Mouse (Mus musculus): Measurements from ENCODE around the gene Fbrsl1.

The Fbrsl1 gene

DNA sequence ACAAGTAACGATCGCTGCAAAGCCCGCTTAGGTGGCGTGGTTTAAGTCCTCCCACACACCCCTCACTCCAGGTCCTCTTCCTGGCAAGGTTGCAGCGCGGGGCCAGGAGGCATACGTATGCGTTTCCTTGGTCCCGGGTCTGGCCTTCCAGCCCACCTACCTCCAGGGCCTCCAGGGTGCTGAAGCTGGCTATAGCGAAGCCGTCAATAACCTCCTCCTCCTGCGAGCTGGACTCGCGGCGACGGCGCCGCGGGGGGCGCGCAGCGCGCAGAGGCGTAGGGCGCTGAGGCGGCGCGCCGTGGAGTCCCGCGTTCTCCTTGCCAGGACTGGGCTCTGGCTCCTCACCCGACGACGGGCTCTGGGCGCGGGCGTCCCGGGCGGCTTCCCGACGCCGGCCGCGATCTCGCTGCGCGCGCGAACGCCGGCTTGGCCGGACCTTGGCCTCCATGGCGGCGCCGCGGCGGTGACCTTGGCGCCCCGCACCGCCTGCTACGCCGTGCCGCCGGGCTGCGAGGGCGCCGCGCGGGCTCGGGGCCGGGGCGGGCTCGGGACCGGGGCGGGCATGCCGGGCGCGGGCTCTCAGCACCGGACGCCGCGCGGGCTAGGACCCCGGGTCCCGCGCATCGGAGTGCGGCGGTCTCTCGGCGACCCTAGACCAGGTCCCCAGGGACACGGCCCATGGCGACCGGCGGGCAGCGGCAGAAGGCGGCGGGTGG lies 425 bp downstream of the Fbrsl1 start:
- peak; percentile 53 to 64 for DNase-seq

DNA sequence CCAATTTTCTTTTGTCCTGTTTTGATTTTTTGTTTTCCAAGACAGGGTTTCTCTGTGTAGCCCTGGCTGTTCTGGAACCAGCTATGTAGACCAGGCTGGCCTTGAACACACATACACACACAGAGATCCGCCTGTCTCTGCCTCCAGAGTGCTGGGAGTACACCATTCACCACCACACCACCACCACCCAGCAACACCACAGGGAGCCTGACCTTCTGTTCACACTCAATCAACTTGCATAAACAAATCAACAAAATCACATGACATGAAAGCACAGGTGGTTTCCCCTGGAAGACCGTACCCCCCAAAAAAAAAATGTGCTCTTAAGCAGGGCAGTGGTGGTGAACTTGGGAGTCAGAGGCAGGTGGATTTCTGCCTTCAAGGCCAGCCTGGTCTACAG lies 3.8 kb downstream of the Fbrsl1 start:
- peak in 1 of 2 experiments; percentile 14 for DNase-seq

DNA sequence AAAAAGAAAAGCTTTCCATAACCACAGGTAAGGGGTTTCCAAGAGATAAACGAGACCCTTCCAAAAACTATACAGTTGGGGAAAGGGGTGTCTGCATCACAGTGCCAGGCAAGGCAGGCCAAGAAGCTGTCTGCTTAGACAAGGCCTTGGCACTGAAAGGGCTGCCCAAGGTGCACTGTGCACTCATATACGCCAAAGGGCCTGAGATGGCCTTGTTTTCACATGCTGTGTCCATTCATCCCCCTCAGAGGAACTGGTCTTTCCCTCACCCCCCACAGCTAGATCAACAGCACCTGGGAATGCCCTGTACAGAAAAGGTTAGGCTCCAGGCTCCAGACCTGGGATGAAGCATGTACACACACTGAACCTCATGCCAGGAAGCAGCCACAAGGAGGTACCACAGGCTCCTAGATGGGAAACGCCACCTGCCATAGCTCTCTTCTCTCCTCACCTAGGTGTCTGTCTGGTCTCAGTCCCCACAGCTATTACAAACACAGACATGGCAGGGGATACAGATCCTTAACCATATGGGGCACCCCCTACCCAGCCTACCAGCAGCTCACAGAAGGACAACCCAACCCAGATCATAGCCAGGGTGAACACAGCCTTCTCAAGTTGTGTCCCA lies 5.2 kb downstream of the Fbrsl1 start:
- DNase-seq: peak; percentile 39 to 46

DNA sequence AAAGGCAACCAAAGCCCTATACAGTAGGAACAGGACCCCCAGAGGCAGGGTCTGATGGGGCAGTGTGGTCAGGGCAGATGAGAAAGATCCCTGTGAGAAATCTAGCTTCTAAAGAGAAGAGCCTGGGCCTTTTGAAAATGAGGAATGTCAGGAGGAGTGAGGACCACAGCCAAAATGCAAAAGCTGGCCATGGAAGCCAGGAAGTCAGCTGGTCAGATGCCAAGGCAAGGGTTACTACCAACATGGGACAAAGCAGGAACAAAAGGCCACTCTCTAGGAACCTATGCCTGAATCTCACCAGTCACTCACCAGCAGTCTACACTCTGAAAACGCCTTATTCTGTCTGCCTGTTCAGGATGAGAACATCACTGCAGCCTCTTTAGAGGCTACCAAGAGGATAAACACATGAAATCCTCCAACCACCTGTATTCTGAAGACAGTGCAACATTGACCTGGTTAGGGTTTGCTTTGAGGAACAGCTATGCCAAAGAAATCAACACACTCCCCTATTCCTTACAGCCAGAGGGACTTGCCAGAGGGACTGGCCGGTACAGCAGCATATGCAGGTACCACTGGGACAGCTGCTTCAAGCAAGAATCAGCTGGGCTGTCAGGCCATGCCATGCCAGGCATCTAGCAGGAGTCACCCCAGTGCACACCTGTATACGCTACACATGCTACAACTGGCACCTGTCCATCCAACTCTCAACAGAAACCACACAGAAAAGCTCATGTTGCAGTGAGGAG lies 8.6 kb downstream of the Fbrsl1 start:
- DNase-seq: peak; percentile 72 to 83

DNA sequence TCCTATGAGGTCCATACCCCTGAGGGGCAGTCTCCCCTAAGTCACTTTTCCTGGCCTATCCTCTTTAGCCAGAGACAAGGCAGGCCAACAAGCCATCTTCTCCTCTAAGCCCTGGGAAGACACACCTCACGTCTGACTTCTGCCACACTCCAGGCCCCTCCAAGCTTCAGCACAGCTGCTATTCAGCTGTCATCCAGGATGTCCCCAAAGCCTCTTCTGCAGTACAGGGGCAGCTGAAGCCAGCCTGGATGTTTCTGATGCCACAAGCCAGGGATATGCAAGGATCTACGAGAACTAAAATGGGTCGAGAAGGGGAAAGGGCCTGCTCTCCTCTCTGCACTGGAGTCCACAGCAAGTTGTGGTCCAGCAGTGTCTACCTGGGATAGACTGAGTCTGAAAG lies 9.7 kb downstream of the Fbrsl1 start:
- peak in 1 of 2 experiments; percentile 4 for DNase-seq

DNA sequence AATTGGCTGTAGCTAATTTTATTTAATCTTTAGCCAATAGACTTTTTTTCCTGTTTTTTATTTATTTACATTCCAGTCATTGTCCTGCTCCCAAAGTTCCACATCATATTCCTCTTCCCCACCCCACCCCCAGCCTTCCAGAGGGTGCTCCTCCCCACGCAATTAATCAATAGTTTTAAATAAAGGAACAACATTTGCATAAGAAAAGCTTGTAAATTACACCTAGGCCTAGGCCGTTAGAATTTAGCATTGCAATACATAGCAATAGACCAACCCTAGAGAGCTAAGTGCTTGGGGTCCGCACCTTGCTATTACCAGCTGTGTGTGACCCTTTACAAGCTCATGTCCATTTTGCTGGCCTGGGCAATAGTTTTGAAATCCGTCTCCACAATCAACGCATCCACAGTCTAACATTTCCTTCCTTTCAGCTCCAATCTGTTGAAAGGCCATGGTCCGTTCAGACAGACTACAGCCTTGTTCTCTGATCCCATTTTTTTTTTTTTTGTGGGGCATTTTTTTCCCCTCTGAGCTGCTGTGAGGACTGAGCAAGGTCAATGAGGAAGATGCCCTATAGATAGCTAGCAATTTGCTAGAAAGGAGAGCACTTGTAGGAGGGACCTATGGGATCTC lies 10.6 kb downstream of the Fbrsl1 start:
- peak in 1 of 2 experiments; percentile 1 for DNase-seq

DNA sequence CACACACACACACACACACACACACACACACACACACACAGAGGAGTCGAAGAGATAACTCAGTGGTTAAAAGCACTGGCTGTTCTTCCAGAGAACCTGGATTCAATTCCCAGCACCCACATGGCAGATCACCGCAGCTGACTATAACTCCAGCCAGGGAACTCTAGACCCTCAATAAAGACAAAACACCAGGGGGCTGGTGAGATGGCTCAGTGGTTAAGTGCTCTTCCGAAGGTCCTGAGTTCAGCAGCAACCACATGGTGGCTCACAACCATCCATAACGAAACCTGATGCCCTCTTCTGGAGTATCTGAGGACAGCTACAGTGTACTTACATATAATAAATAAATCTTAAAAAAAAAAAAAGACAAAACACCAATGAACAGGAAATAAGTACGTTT lies 12.1 kb downstream of the Fbrsl1 start:
- DNase-seq: peak in 1 of 2 experiments; percentile 1

DNA sequence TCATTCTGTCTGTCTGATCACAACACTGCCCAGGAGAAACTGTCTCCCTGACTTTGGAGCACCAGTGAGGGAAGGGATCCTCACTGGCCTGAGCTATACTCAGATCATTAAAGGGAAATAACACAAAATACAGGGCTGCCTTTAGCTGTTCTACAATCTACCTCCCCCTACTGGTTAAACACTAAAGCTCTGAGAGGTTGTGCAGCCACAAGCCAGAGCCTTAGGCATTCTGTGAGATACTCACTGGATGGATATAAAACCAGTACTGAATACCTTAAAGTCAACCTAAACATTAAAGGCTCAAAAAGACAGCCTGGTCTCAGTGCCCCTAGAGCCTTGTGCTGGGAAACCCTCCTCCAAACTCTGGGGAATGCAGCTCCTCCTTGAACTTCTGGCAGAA lies 13.5 kb downstream of the Fbrsl1 start:
- peak in 1 of 2 experiments; percentile 18 for DNase-seq

DNA sequence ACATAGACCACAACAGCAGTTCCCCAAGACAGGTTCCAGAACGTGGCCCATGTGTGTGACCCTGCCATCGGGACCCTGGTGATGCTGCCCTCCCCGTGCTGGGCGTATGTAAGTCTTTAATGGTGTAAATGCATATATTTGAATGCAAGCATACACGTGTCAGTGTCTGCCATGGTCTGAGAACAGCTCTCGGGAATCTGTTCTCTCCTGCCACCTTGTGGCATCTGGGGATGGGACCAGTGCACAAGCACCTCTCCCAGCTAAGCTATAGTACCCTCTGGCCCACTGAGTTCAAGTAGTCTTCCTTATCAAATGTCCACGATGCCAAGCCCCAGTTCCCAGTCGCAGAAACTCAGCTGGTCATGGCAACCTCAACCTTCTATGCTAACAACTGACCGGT lies 19.3 kb downstream of the Fbrsl1 start:
- DNase-seq: peak; percentile 83 to 90

DNA sequence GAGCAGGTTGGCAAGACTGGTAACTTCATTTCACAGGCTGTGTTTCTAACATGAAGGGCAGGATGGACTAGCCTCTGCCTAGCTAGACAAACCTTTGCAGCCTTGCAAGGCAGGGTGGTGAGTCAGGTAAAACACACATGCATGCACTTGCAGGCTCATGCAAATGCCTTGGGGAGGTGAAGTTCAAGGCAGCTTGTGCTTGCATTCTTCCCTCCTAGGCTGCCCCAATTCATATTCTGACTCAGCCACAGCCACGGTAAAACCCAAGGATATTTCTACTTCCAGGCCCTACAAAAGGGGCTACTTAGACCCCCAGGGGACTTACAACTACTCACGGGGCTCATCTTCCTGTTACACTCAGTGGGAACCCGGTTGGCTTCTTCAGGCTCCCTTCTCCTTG lies 20.0 kb downstream of the Fbrsl1 start:
- DNase-seq: no peak

DNA sequence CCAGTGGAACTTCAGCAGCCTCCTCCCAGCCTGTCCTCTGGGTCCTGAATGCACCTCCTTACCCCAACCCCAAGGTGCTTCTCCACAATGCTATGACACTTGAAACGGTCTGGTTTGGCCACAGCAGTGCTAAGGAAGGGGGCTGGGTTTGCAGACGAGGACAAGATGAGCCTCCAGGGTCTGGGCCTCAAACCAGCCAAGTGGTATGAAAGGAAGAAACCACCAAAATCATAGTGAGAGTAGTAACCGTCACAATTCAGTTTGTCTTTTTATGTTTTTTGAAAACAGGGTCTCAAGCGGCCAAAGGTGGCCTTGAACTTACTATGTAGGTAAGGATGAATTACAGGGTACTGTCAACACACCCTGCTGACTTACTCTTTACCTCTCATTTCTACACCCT lies 23.1 kb downstream of the Fbrsl1 start:
- DNase-seq: no peak

DNA sequence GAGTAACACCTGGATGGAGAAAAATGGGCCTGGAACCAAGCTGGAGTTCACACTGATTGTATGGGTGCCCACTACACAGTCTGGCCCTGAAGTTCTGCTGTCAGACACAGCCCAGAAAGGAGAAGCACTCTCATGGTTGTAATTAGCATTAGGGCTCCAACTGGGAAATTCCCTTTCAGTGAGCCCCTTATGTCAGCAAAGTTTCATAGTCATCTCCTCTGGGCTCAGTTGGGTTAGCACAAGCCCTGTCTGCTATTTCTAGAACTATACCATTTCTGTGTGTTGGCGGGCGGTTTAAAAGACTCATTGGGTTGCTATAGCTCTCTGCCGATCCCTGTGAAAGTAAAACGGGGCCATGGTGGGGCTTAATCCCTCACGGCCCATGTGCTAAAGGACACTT lies 24.1 kb downstream of the Fbrsl1 start:
- DNase-seq: no peak

DNA sequence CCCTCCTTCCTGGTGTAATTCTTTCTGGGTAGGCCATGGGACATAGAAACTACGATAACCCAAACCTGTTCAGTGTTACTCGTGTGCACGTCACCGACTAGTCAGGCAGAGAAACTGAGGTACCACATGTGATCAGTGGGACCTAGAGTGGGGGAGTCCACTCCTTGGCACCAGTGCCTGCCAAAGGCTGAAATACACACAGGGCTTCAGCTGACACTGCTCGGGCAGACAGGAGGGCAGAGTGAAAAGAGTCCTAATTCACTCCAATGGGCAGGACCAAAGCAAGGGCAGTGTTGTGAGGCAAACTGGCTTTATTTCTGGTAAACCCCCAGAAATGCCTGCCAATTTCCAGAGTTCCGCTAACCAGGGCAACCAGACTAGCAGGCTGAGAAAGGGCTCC lies 26.9 kb downstream of the Fbrsl1 start:
- DNase-seq: no peak

DNA sequence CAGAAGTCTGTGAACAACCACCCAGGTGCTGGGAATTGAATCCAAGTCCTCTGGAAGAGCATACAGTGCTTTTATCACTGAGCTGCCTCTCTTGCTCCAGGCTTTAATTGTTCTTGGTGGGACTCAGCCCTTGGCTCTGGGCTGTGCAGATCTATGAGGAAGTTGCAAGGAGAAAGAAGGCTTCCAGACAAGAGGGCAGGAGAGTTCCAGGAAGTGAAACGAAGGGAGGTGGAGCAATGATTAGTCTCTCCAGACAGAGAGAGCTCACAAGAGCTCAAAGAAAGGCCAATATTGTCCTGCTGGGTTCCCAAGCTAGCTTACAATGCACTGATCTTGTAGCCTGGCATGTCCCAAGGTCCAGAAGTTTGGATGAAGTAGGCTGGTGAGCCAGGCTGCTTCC lies 27.4 kb downstream of the Fbrsl1 start:
- DNase-seq: no peak

DNA sequence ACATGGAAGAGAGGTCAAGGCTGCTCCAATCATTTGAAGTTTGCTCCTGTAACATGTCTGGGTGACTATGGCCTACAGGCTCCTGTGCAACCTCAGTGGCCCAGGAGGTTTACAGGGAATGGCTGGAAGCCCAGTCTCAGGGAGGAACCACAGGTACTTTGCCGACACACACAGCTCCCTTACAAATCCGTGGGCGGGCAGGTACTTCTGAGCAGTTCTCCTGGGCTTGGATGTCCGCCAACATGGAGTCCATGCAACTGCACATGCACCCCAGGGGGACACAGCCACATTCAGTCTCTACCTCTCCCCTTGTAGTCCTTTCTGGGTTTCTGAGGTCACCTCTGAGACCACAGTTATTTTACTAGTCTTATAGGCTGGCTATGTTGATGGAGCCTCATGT lies 28.1 kb downstream of the Fbrsl1 start:
- peak in 1 of 2 experiments; percentile 58 for DNase-seq

DNA sequence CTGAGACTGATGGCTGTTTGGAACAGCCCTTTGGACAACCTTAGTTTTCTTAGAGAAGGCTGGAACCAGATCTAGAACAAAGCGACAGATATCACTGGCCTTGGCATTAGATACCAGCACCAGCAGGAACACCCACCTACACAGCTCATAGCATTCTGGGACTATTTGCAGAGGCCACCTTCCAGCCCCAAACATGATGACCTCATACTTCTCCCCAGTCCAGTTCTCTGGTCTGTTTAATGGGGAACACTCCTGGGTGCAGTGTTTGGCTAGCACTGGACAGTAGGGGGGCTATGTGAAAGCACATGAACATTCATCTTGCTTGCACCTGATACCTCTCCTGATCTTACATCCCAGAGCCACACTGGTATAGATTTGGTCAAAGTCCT lies 29.8 kb downstream of the Fbrsl1 start:
- DNase-seq: no peak

DNA sequence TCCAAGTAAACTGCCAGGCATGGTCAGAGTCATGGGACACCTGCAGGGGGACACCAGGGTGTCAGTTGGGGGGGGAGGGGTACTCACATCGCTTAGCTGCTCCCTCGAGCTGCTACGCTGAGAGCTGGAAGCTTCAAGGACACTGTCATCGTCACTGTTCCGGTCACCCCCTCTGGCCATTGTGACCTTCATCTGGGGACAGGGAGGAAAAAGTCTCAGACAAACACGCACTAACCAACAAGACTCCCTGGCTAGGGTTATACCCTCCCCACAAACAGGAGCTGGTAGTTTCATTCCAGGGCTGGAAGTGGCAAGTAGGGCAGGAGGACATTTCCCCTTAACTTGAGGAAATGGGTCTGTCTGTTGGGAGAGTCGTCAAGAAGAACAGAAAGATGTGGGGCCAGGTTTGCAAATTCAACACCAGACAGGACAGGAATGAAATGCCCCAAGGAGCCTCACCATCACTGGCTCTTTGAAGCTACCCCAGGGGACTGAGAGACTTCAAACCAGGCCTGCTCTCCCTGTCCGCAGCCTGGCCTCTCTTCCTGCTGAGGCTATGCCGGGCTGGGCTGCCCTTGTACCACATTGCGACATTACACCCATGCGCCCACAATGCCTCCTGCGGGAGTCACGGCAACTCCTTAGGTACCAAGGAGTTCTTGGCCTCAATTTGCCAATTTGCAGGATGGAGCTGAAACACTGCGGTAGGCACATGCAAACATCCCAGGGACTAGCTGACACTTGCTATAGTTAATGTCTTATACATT lies 30.4 kb downstream of the Fbrsl1 start:
- no peak for DNase-seq

DNA sequence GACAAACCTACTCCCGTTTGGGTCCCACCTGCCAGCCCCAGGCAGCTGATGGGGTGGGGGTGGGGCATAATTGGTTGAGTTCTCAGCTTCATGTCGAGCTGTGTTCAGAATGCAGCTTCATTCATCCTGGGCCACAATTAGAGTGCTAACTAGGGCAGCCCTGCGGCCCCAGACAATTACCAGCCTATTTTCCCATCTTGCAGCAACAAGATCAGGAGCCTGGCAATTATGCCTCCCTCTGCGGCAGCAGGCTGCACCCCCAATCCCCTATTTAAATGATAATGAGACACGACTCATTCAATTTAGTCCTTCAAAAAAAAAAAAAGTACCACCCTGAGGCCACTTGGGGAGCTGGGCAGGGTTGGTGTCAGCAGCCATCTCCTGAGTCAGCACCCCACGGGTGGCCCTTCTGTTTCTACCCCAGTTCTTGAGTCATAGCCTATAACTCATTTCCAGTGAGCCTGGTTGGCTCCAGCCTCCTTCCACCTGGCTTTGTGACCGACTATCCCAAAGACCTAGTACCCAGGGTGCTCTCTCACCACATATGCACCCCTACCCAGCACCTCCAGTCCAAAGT lies 31.4 kb downstream of the Fbrsl1 start:
- peak; percentile 79 to 85 for DNase-seq

DNA sequence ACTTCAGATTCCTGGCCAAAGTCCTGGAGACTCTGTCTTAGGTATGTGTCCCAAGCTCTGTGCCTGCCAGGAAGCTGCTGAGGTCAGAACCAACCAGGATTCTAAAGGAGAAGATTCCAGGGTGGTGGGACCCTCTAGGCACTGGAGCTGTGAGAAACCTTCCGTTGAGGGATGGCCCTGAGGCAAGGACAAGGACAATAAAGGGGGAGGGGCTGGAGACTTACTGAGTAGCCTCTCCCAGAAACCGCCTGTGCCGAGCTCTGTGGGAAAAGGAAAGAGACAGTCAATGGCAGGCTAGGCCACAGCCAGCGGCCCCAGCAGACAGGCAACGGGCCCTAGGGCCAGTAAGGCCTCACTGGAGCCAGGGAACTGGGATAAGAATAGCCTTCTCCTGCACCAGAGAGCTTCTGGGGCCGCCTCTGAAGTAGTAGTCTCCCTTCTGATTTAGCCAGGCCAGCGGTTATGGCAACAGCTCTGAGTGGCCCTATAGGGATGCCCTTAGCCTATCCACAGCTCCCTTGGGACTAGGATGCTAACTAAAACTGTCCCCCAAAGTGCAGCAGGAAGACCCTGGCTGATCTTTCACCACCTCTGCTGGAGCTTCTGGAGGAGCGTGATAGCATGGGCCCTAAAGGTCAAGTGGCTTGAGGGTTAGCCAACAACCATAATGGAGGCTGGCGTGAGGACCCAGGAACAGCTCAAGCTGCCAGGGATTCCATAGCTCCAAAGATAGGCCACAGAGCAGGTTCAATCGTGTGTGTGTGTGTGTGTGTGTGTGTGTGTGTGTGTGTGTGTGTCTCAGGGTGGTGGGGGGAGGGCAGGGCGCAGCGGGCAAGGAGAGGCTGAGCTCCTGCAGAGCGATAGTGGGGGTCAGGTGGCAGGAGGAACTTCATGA lies 32.2 kb downstream of the Fbrsl1 start:
- peak in 1 of 2 experiments; percentile 44 for DNase-seq

DNA sequence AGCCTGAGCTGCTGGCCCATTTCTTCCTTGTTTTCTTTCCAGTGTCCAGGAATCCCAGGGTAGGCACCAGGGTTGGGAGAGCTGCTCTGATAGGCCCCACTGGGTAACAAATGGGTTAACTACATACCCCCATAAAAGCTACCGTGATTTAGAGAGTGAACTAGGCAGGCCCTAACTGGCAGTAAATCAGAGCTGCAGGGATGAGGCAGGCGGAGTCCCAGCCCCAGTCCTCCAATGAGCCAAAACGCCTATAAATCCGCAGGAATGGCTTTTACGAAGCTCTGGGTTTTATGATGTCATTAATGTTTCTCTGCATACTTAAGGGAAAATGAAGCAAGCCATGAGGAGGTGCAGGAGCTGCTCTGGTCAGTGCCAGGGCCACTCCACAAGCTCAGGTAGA lies 33.3 kb downstream of the Fbrsl1 start:
- no peak for DNase-seq

DNA sequence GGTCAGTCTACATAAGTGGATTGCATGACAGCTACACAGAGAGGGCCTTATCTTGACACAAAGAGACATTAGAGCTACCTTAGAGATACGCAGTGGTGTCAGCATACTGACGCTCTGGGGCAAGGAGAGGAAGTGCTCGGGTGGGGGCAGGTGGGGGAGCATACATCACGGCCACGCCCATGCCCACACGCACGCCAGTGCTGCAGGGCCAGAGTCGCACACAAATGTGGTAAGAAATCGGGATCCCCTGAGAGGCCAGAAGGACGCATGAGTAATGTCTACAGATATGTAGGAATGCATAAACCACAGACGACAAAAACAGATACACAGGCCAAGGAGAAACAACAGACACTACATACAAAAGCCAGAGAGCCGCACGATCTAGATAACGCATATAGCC lies 35.3 kb downstream of the Fbrsl1 start:
- no peak for DNase-seq
